Mouse (Mus musculus) ES-E14 (cell line): ENCODE results near the gene 9130213A22Rik.

Source experiments
- MAFK ChIP-seq: IDR thresholded peaks from 2 replicates; pipeline ENCODE4 v1.6.1; 2014; ENCODE audit warnings: mild to moderate bottlenecking, low read depth, low read length, inconsistent platforms; ENCODE audit not compliant: insufficient read depth
- ZNF384 ChIP-seq: IDR thresholded peaks from 2 replicates; pipeline ENCODE4 v1.6.1; 2012; ENCODE audit warnings: low read depth, low read length, inconsistent platforms

GRCm38 (mm10) chr11:69171626-69172025 lies 49.2 kb upstream of the 9130213A22Rik start:
- TF ChIP-seq MAFK, result no peak
- TF ChIP-seq ZNF384, result no peak
